Mouse (Mus musculus) G1E (cell line): ENCODE data around the gene Zmat5.

Source experiments
- CTCF ChIP-seq: IDR thresholded peaks from 2 replicates; pipeline ENCODE4 v1.5.1; 2012; ENCODE audit warnings: low read depth, low read length, inconsistent platforms, mixed read lengths
- GATA1 ChIP-seq: IDR thresholded peaks from 2 replicates; pipeline ENCODE4 v1.6.1; 2012; ENCODE audit warnings: borderline replicate concordance, low read length, inconsistent platforms, mixed read lengths

DNA sequence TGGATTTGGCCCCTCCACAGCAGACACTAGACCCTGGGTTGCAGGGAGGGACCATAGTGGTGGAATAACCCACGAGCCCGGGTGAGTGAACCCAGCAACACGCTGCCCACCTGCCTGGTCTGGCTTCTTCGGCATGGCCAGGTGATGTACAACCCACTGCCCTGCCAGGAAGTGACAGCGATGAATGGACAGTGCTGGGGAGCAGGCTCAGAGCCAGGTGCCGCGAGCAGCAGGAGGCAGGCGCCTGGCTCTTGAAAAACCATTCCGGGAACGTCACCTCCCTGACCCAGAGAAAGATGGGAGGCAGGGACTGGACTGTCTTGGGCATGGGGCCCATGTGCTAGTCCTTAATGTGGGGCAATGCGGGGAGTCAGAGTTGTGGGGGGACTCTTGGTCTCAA, 50.4 kb downstream of the Zmat5 start:
- TF ChIP-seq GATA1 (no peak), CTCF (no peak)
